Mouse (Mus musculus) thymus, adult 2 months (tissue): ENCODE measurements around the gene Cacfd1. TPM values are rescaled to one million over a fixed set of nuclear protein-coding genes. Genes with fewer than 3 reads are reported as not detected.
A peak's percentile ranks its signal among the peaks of the same experiment; 100 is the strongest.

ENCODE experiments used
- DNase-seq: peaks from one replicate; pipeline ENCODE4 v3.0.0; 2021
- H3K27ac ChIP-seq: fragments of 200-500 bp; 2 replicates; pipeline ENCODE4 v1.5.1; 2012; ENCODE audit warnings: low read length, control low read depth; ENCODE audit not compliant: control insufficient read depth, insufficient read depth
- H3K27me3 ChIP-seq: fragments of 200-500 bp; 2 replicates; pipeline ENCODE4 v1.6.1; 2012; ENCODE audit warnings: mild to moderate bottlenecking, low read length, moderate library complexity, mixed read lengths; ENCODE audit not compliant: control insufficient read depth, insufficient read depth
- H3K36me3 ChIP-seq: fragments of 200-500 bp; 2 replicates; pipeline ENCODE4 v1.6.1; 2012; ENCODE audit warnings: mild to moderate bottlenecking, low read length, moderate library complexity; ENCODE audit not compliant: control insufficient read depth, insufficient read depth
- H3K4me1 ChIP-seq: fragments of 200-500 bp; replicated peaks from 2 replicates; pipeline ENCODE4 v1.6.1; 2012; ENCODE audit warnings: low read length; ENCODE audit not compliant: control insufficient read depth, insufficient read depth
- H3K4me3 ChIP-seq: fragments of 200-500 bp; 2 replicates; pipeline ENCODE4 v1.5.1; 2012; ENCODE audit warnings: mild to moderate bottlenecking, low read length, control low read depth, moderate library complexity; ENCODE audit not compliant: control insufficient read depth, insufficient read depth
- CTCF ChIP-seq: fragments of 200-500 bp; IDR thresholded peaks from 2 replicates; pipeline ENCODE4 v1.5.1; 2012; ENCODE audit warnings: mild to moderate bottlenecking, control low read depth, low read length, moderate library complexity, borderline replicate concordance; ENCODE audit not compliant: control insufficient read depth, poor library complexity, insufficient read depth; ENCODE audit errors: extremely low read depth
- POLR2A ChIP-seq: fragments of 200-500 bp; IDR thresholded peaks from 2 replicates; pipeline ENCODE4 v1.6.1; 2012; ENCODE audit warnings: mild to moderate bottlenecking, low read length, control low read depth, moderate library complexity; ENCODE audit not compliant: control insufficient read depth, poor library complexity, insufficient read depth; ENCODE audit errors: extremely low read depth
- WGBS: fragments of 180-500 bp; shearing (Covaris S2); methylation state at CpG from one replicate; pipeline ENCODE4 v1.1.7; 2018; 5-methylcytosine and 5-hydroxymethylcytosine counted together
- polyA plus RNA-seq: library from polyadenylated mRNA; depleted of rRNA; stranded (reverse); fragments of >200 nt; gene quantifications from 2 replicates; pipeline ENCODE4 v1.2.3, GENCODE M21; 2012

Gene Cacfd1
- polyA plus RNA-seq, 1 experiment = 58.9 TPM

DNA sequence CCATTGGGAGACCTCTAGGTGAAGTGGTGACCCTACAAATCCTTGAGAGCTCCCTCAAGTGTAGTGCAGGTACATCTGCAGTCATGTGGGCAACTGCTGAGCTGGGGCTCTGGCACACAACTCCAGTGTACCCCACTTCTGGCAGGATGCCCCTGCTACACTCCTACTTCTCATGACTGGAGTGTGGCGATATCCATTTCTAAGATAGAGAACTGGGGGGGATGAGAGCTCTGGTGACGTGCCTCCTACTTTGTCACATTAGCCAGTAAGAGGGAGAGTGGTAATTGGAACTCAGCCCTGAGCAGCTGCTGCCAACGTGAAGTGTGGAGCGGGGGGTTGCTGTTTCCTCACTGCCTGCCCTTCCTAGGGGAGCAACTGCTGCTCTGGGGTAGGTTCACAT is 3.5 kb upstream of the Cacfd1 start:
- WGBS = 92% methylated on average over 4 of the region's 4 CpGs
- no peaks in the 10 kb centered on the region for H3K36me3 ChIP-seq
- TF ChIP-seq POLR2A = no peak
- TF ChIP-seq CTCF = no peak
- peaks cover 14% of the 10 kb centered on the region for H3K4me1 ChIP-seq
- H3K27ac ChIP-seq = no peak overlapping the region
- H3K27me3 ChIP-seq = no peaks in the 10 kb centered on the region
- DNase-seq = no peak
- no peak overlapping the region for H3K4me3 ChIP-seq

DNA sequence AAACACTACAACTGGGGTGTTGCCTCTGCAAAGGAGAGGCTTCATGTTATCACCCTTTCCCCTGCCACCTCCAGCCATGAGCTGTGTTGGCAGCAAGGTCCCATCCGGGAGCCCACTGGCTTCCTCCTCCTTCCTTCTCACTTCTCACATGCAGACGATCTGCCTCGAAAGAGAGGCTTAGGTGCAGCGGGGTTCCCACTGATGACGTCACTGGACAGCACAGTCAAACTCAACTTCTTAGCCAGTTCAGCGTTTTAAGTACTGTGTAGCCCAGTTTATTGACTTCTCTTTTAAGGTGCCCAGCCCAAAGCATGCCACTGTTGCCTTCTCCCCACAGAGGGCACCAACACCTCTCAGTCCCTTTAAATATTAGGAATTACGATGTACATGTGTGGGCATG is 2.0 kb upstream of the Cacfd1 start:
- Histone ChIP-seq H3K27me3 (no peaks in the 10 kb centered on the region), H3K4me3 (no peak overlapping the region), H3K36me3 (no peaks in the 10 kb centered on the region), H3K27ac (no peak overlapping the region), H3K4me1 (peaks cover 14% of the 10 kb centered on the region)
- DNase-seq = no peak
- 77% methylated on average over 7 of the region's 7 CpGs for WGBS
- TF ChIP-seq POLR2A (no peak), CTCF (no peak)

DNA sequence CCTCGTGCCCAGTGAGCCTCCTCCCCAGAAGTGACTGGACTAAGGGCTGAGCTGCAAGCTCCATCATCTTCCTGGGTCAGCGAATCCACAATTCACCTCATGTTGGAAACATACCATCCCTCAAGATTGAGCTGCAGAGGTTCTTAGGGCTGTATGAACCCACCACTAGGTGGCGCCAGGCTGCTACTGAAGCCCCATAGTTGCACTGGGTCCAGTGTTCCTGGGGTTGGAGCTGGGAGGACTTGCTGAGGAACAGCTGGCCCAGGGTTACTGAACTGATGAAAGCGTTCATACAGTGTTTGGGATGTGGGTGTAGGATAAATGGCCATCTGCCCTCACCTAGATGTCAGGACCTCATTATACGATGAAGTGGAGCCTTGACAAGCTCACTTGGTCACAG is 8.1 kb downstream of the Cacfd1 start:
- no peak overlapping the region for H3K4me3 ChIP-seq
- no peak overlapping the region for H3K27ac ChIP-seq
- WGBS = 54% methylated on average over 5 of the region's 5 CpGs
- DNase-seq = peak; percentile 60
- no peaks in the 10 kb centered on the region for H3K27me3 ChIP-seq
- no peaks in the 10 kb centered on the region for H3K4me1 ChIP-seq
- TF ChIP-seq POLR2A (no peak), CTCF (peak; percentile 89)
- H3K36me3 ChIP-seq = peaks cover 22% of the 10 kb centered on the region

DNA sequence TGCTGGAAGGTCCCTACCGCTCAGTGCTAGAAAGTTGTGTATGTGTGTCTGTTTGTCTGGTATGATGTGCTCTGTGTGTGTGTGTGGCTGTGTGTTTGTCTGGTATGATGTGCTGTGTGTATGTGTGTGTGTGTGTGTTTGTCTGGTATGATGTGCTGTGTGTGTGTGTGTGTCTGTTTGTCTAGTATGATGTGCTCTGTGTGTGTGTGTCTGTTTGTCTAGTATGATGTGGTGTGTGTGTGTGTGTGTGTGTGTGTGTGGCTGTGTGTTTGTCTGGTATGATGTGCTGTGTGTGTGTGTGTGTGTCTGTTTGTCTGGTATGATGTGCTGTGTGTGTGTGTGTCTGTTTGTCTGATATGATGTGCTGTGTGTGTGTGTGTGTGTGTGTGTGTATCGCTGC is 9.8 kb downstream of the Cacfd1 start:
- Histone ChIP-seq H3K27me3 (no peaks in the 10 kb centered on the region), H3K4me1 (no peaks in the 10 kb centered on the region), H3K27ac (no peak overlapping the region), H3K36me3 (peaks cover 15% of the 10 kb centered on the region), H3K4me3 (no peak overlapping the region)
- TF ChIP-seq POLR2A = no peak
- TF ChIP-seq CTCF = no peak
- DNase-seq = no peak
- WGBS = 97% methylated on average over 2 of the region's 2 CpGs

- Histone ChIP-seq H3K4me3 (no peak overlapping the region), H3K27me3 (no peaks in the 10 kb centered on the region), H3K4me1 (no peaks in the 10 kb centered on the region), H3K27ac (no peak overlapping the region), H3K36me3 (peaks cover 9% of the 10 kb centered on the region)
- no peak for DNase-seq
- TF ChIP-seq CTCF (no peak), POLR2A (no peak)
- WGBS = 95% methylated on average over 1 of the region's 1 CpGs
These were observed 11.4 kb downstream of the Cacfd1 start for GRCm38 (mm10) chr2:27021103-27021502.

DNA sequence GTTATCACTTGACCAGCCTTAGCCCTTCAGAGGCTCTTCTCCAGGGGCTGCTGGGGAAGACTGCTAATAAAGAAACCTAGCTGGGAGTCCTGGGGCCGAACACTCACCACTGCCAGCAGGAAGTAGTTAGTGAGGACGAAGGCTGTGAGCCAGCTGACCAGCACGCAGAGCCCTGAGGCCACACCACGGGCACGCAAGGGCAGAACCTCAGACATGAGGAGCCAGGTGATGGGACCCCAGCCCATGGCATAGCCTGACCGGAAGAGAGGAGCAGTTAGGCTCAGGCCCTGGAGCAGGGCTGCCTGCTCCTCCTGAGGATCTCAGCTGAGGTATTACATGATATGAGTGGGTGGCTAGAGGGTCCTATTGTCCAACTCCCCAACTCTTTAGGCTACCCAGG is 12.9 kb downstream of the Cacfd1 start:
- H3K36me3 ChIP-seq = no peaks in the 10 kb centered on the region
- no peak for TF ChIP-seq POLR2A
- H3K4me1 ChIP-seq = 0 out of 2 replicates have a peak, but pooled peaks cover 5% of the 10 kb centered on the region
- no peak for DNase-seq
- no peaks in the 10 kb centered on the region for H3K27me3 ChIP-seq
- no peak overlapping the region for H3K27ac ChIP-seq
- WGBS = 88% methylated on average over 6 of the region's 6 CpGs
- no peak overlapping the region for H3K4me3 ChIP-seq

GRCm38 (mm10) chr2:27024136-27024535 is 14.4 kb downstream of the Cacfd1 start:
- Histone ChIP-seq H3K27ac (no peak overlapping the region), H3K4me3 (no peak overlapping the region), H3K36me3 (no peaks in the 10 kb centered on the region), H3K4me1 (0 out of 2 replicates have a peak, but pooled peaks cover 7% of the 10 kb centered on the region), H3K27me3 (no peaks in the 10 kb centered on the region)
- no peak for TF ChIP-seq POLR2A
- no peak for TF ChIP-seq CTCF
- WGBS = 91% methylated on average over 14 of the region's 14 CpGs
- no peak for DNase-seq
